Mouse (Mus musculus): ENCODE measurements around the gene Mark2. TPM values are rescaled to one million over a fixed set of nuclear protein-coding genes. Genes with fewer than 3 reads are reported as not detected.

Gene Mark2
- polyA plus RNA-seq, 1 experiment from 2014 or later = 54.4 TPM

- no peak for ATAC-seq (ENCODE audit: insufficient number of reproducible peaks, insufficient read depth, low FRiP score, low TSS enrichment, low read depth)
- WGBS = 22% methylated on average over 6 of the region's 6 CpGs
- H3K4me2 ChIP-seq = peak overlapping the region; percentile 7; the same call in 1 of the 2 replicates
Observed at GRCm38 (mm10) chr19:7264766-7265331, 76.8 kb downstream of the Mark2 start.

GRCm38 (mm10) chr19:7264088-7264765 is 77.4 kb downstream of the Mark2 start:
- no peak overlapping the region for H3K4me3 ChIP-seq (replicated peaks)
- peak overlapping the region; percentile 18; the same call in 1 of the 2 replicates for H3K9ac ChIP-seq (replicated peaks)
- ATAC-seq (ENCODE audit: insufficient number of reproducible peaks, insufficient read depth, low FRiP score, low TSS enrichment, low read depth) = 0 out of 2 replicates have a peak, but pooled peaks have one; percentile 7
- H3K4me1 ChIP-seq (replicated peaks) = peaks cover 42% of the 10 kb centered on the region
- H3K27ac ChIP-seq = peak overlapping the region; percentile 98
- H3K27me3 ChIP-seq = no peaks in the 10 kb centered on the region
- 0 out of 2 replicates have a peak overlapping the region, but pooled peaks have one; percentile 7 for H3K4me2 ChIP-seq
- 18% methylated on average over 9 of the region's 9 CpGs for WGBS
- no peaks in the 10 kb centered on the region for H3K36me3 ChIP-seq
- H3K9me3 ChIP-seq = peaks cover 7% of the 10 kb centered on the region; the same call in 1 of the 2 replicates

More at GRCm38 (mm10) chr19:7264766-7265331, 76.8 kb downstream of the Mark2 start:
- Histone ChIP-seq H3K4me1 (replicated peaks) (peaks cover 48% of the 10 kb centered on the region), H3K27me3 (no peaks in the 10 kb centered on the region), H3K9ac (replicated peaks) (peak overlapping the region; percentile 18; the same call in 1 of the 2 replicates), H3K4me3 (replicated peaks) (no peak overlapping the region), H3K27ac (peak overlapping the region; percentile 98), H3K9me3 (peaks cover 7% of the 10 kb centered on the region; the same call in 1 of the 2 replicates), H3K36me3 (peaks cover 2% of the 10 kb centered on the region; the same call in 1 of the 2 replicates)

- Histone ChIP-seq H3K9me3 (peaks cover 7% of the 10 kb centered on the region; the same call in 1 of the 2 replicates), H3K9ac (replicated peaks) (no peak overlapping the region)
Observed at GRCm38 (mm10) chr19:7262592-7262991, 79.1 kb downstream of the Mark2 start.

GRCm38 (mm10) chr19:7261964-7262363 is 79.7 kb downstream of the Mark2 start:
- no peak overlapping the region for H3K27ac ChIP-seq
- no peak overlapping the region for H3K9ac ChIP-seq (replicated peaks)
- no peak overlapping the region for H3K4me2 ChIP-seq
- 93% methylated on average over 3 of the region's 3 CpGs for WGBS
- ATAC-seq (ENCODE audit: insufficient number of reproducible peaks, insufficient read depth, low FRiP score, low TSS enrichment, low read depth) = no peak
- no peaks in the 10 kb centered on the region for H3K27me3 ChIP-seq
- H3K9me3 ChIP-seq = peaks cover 7% of the 10 kb centered on the region; the same call in 1 of the 2 replicates
- no peaks in the 10 kb centered on the region for H3K36me3 ChIP-seq
- peaks cover 29% of the 10 kb centered on the region for H3K4me1 ChIP-seq (replicated peaks)
- no peak overlapping the region for H3K4me3 ChIP-seq (replicated peaks)

More at GRCm38 (mm10) chr19:7262592-7262991, 79.1 kb downstream of the Mark2 start:
- Histone ChIP-seq H3K4me2 (no peak overlapping the region), H3K27me3 (no peaks in the 10 kb centered on the region), H3K36me3 (no peaks in the 10 kb centered on the region), H3K4me3 (replicated peaks) (no peak overlapping the region), H3K27ac (no peak overlapping the region), H3K4me1 (replicated peaks) (peaks cover 35% of the 10 kb centered on the region)
- no peak for ATAC-seq (ENCODE audit: insufficient number of reproducible peaks, insufficient read depth, low FRiP score, low TSS enrichment, low read depth)
- 73% methylated on average over 1 of the region's 1 CpGs for WGBS

- no peak overlapping the region for H3K4me2 ChIP-seq
- ATAC-seq (ENCODE audit: insufficient number of reproducible peaks, insufficient read depth, low FRiP score, low TSS enrichment, low read depth) = no peak
- 90% methylated on average over 1 of the region's 1 CpGs for WGBS
- no peaks in the 10 kb centered on the region for H3K36me3 ChIP-seq
- peaks cover 24% of the 10 kb centered on the region for H3K4me1 ChIP-seq (replicated peaks)
- H3K27me3 ChIP-seq = no peaks in the 10 kb centered on the region
- H3K9ac ChIP-seq (replicated peaks) = no peak overlapping the region
- H3K27ac ChIP-seq = no peak overlapping the region
- H3K9me3 ChIP-seq = peaks cover 7% of the 10 kb centered on the region; the same call in 1 of the 2 replicates
- H3K4me3 ChIP-seq (replicated peaks) = no peak overlapping the region
Observed at GRCm38 (mm10) chr19:7261476-7261875, 80.2 kb downstream of the Mark2 start.

GRCm38 (mm10) chr19:7257881-7258280 is 83.8 kb downstream of the Mark2 start:
- ATAC-seq (ENCODE audit: insufficient number of reproducible peaks, insufficient read depth, low FRiP score, low TSS enrichment, low read depth) = no peak
- Histone ChIP-seq H3K36me3 (no peaks in the 10 kb centered on the region), H3K9me3 (peaks cover 7% of the 10 kb centered on the region; the same call in 1 of the 2 replicates), H3K27me3 (no peaks in the 10 kb centered on the region), H3K4me3 (replicated peaks) (no peak overlapping the region), H3K4me2 (no peak overlapping the region), H3K27ac (no peak overlapping the region), H3K4me1 (replicated peaks) (no peaks in the 10 kb centered on the region), H3K9ac (replicated peaks) (no peak overlapping the region)
- WGBS = 66% methylated on average over 5 of the region's 5 CpGs

GRCm38 (mm10) chr19:7246021-7246420 is 95.6 kb downstream of the Mark2 start:
- no peak overlapping the region for H3K27ac ChIP-seq
- H3K4me2 ChIP-seq = no peak overlapping the region
- H3K4me1 ChIP-seq (replicated peaks) = peaks cover 4% of the 10 kb centered on the region; the same call in 1 of the 2 replicates
- H3K4me3 ChIP-seq (replicated peaks) = no peak overlapping the region
- H3K27me3 ChIP-seq = no peaks in the 10 kb centered on the region; the same call in 1 of the 2 replicates
- no peak for ATAC-seq (ENCODE audit: insufficient number of reproducible peaks, insufficient read depth, low FRiP score, low TSS enrichment, low read depth)
- no peaks in the 10 kb centered on the region for H3K9me3 ChIP-seq
- H3K36me3 ChIP-seq = no peaks in the 10 kb centered on the region
- no peak overlapping the region for H3K9ac ChIP-seq (replicated peaks)
- WGBS = 81% methylated on average over 3 of the region's 3 CpGs

- Histone ChIP-seq H3K27me3 (no peaks in the 10 kb centered on the region; the same call in 1 of the 2 replicates), H3K36me3 (peaks cover 25% of the 10 kb centered on the region), H3K9ac (replicated peaks) (peak within 1 kb of the TSS; percentile 80), H3K27ac (peak within 1 kb of the TSS; percentile 83), H3K9me3 (no peaks in the 10 kb centered on the region), H3K4me3 (replicated peaks) (peak within 1 kb of the TSS; percentile 72), H3K4me2 (peak within 1 kb of the TSS; percentile 83), H3K4me1 (replicated peaks) (peaks cover 30% of the 10 kb centered on the region)
- peak; percentile 94 for ATAC-seq (ENCODE audit: insufficient number of reproducible peaks, insufficient read depth, low FRiP score, low TSS enrichment, low read depth)
- WGBS = under 1% methylated on average over 80 of the region's 80 CpGs
Observed at GRCm38 (mm10) chr19:7240782-7241690, 100.6 kb downstream of the Mark2 start, which contains the start of gene Naa40. Gene Naa40 (minus strand): TSS chr19:7241183.

- Histone ChIP-seq H3K4me3 (replicated peaks) (peak overlapping the region; percentile 72), H3K4me1 (replicated peaks) (peaks cover 30% of the 10 kb centered on the region), H3K27ac (peak overlapping the region; percentile 83), H3K9me3 (no peaks in the 10 kb centered on the region), H3K4me2 (peak overlapping the region; percentile 83), H3K27me3 (no peaks in the 10 kb centered on the region; the same call in 1 of the 2 replicates), H3K9ac (replicated peaks) (peak overlapping the region; percentile 80), H3K36me3 (peaks cover 30% of the 10 kb centered on the region)
- no peak for ATAC-seq (ENCODE audit: insufficient number of reproducible peaks, insufficient read depth, low FRiP score, low TSS enrichment, low read depth)
- 5% methylated on average over 13 of the region's 13 CpGs for WGBS
Observed at GRCm38 (mm10) chr19:7240291-7240690, 101.4 kb downstream of the Mark2 start.

- ATAC-seq (ENCODE audit: insufficient number of reproducible peaks, insufficient read depth, low FRiP score, low TSS enrichment, low read depth) = no peak
- Histone ChIP-seq H3K4me1 (replicated peaks) (peaks cover 30% of the 10 kb centered on the region), H3K36me3 (peaks cover 30% of the 10 kb centered on the region), H3K27me3 (no peaks in the 10 kb centered on the region; the same call in 1 of the 2 replicates), H3K4me2 (peak overlapping the region; percentile 83), H3K9ac (replicated peaks) (peak overlapping the region; percentile 80; the same call in 1 of the 2 replicates), H3K4me3 (replicated peaks) (peak overlapping the region; percentile 72), H3K27ac (no peak overlapping the region), H3K9me3 (no peaks in the 10 kb centered on the region)
- WGBS = 90% methylated on average over 3 of the region's 3 CpGs
Observed at GRCm38 (mm10) chr19:7239574-7239973, 102.1 kb downstream of the Mark2 start.

All from limb, embryonic 12.5 days (tissue).